Mouse (Mus musculus) fibroblast of lung, adult 2 months (primary cell): ENCODE results near the gene Kif24.

Source experiments
- DNase-seq: peaks from one replicate; pipeline ENCODE4 v3.0.0-alpha.2; 2011; ENCODE audit warnings: low read depth

Gene Kif24

DNA sequence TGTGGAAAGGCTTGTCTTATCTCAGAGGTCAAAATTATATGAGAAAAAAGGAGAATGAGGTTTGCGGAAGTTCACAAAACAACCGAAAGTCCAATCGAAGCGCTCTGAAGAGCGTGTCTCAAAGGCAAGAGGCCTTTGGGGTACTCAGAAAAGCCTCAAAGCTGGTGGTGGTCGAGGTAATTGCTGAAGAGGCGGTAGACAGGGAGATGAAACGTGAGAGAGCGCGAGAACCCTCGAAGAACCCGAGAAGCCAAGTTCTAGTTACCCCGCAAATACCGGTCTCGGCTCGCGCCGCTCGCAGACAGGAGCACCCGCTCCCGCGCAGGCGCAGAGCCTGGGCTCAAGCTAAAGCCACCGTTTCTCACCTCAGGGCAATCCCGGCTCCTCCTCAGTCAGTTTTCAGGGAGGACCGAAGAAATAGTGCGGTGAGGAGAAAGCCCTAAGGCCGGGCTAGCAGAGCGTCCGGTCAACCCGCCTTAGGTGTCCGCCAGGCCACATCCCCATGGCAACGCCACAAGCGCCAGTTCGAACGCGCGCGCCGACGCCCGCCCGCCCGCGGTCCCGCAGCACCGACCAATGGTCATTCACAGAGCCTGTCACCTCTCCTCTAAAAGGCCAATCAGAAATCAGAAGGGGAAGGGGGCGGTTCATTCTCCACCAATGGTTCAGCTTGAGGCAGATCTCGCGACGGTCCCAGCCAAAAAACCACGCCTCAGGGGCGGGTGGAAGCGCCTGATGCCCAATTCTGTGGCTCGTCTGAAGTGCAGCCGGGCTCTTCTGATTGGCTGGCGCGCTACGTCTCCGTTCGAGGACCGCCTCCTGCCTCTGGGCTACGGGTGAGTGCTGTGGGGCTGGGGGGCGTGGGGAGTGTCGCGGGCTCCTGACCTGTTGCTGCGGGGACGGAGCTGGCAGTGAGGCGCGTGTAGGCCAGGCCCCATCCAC is at the start of gene Kif24, which contains the start of gene Nudt2:
Gene Kif24 (minus strand): TSS at position 543 of the 942 bp plus-strand sequence.
Gene Nudt2 (plus strand): TSS at position 807 of the 942 bp plus-strand sequence.
- peak; percentile 99 for DNase-seq

DNA sequence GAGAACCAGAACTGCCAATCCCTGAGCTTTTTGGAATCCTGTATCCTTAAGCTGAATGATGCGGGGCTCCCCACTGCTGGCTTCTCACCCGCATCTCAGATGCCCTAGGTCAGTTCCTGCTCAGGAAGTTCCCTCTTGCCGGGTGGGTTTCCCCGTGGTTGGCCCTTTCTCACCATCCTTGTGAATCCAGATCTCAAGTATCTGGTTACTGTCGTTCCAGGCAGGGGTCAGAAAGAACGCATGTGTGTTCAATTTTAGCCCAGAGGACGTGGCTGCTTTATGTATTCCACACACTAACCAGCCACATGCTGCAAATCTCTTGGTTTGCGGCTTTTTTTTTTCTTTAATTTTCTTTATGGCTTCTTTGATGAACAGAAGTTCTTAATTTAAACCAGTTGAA is 49.0 kb upstream of the Kif24 start:
- DNase-seq = no peak

DNA sequence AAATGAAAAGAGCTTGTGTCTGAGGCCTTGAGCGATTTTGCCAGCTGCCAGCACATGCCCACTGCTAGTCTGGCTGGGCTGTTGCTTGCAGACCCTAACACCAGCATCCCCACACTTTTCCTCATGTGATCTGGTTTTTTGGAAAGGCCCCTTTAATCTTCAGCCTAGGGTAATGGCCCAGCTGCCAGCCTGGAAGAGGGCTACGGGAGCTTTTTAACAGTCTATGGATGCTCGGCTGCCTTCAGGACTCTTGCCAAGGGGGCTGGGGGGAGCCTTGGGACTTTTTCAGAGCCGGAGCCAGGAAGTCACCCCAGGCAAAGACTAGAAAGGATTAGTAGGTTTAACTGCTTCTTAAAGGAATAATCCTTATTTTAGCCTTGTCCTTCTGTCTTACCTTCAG is 48.6 kb upstream of the Kif24 start:
- DNase-seq = no peak

GRCm38 (mm10) chr4:41507998-41508397 is 43.3 kb upstream of the Kif24 start:
- no peak for DNase-seq

GRCm38 (mm10) chr4:41507326-41507924 is 42.7 kb upstream of the Kif24 start:
- no peak for DNase-seq

GRCm38 (mm10) chr4:41506906-41507305 is 42.2 kb upstream of the Kif24 start:
- peak; percentile 41 for DNase-seq

DNA sequence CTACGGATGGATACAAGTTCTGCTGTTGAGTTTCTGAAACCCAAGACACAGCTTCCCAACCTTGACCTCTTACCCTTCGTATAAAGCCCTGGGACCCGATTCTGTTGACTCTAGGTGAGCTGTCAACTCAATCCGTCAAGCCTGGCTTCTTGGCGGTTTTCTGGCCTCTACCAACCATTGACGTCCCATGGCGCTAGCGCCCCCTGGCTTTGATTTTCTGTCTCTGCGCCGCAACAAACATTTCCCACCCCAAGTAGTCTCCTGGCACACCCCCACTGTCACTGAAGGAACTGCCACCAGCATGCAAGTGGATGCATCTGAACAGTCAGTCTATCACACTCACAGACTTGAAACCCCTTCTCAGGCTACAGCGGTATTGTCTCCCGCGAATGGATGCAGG is 41.5 kb upstream of the Kif24 start:
- DNase-seq = no peak

- no peak for DNase-seq
Measured at GRCm38 (mm10) chr4:41505131-41505551, 40.5 kb upstream of the Kif24 start.

GRCm38 (mm10) chr4:41504325-41504724 is 39.6 kb upstream of the Kif24 start:
- no peak for DNase-seq

- peak; percentile 94 for DNase-seq
Measured at GRCm38 (mm10) chr4:41502986-41503412, 38.3 kb upstream of the Kif24 start, which contains the start of gene AI464131. AI464131 (minus strand) TSS chr4:41503076.

DNA sequence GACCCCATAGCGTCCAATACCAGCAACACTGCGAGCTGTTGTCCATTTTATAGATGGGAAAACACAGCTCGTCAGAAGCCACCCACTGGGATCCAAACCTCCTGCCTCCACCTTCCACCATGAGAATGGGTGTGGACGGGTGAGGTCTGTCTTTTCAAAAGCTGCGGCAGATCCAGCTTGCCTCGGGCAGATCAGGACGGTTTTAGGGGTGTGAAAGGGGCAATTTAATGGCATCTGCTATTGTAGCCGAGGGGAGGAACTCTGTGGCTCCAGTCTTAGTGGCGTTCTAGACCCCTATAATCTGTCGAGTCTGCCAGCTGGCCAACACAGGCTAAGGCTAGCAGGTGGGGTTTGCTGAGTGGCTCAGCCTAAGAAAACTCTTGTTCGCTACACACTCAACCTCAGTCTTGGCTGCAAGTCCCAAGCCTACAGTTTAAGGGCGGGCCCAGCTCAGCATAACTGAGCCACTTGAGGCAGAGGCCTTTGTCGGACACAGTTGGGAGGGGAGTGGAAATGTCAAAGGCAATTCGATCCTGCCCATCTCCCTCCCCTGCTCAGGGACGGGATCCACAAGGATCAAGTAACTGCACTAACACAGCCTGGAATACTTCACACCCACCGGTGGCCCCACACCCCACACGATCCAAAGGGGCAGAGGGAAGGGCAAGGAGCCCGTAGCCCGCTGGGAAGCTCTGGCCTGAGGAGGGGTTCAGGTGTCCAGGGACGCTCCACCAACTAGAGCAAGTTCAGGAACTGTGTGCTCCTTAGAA is 37.7 kb upstream of the Kif24 start:
- peak; percentile 54 for DNase-seq

- no peak for DNase-seq
Measured at GRCm38 (mm10) chr4:41500787-41501186, 36.1 kb upstream of the Kif24 start.

GRCm38 (mm10) chr4:41499619-41500018 is 34.9 kb upstream of the Kif24 start:
- no peak for DNase-seq

DNA sequence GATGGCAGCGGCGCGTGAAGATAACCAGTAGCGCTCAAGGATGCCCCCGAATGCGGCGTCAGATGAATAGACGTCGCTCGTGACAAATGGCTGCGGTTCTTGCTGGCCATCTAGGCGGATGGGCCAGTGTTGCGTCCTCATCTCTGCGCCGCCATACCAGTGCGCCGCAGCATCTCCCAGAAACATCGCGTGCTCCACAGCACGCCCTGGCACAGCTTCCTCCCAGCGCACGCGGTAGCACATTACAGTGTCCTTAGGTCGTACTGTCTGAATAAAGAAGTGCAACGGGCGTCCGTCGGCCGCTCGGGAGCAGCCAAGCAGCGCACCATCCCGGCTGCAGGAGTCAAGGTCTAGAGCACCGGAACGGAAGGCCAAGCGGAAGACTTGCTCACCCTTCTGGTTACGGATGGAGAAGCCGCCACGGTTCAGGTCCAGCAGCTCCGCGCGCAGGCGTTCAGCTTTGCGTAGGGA is 34.3 kb upstream of the Kif24 start:
- no peak for DNase-seq

DNA sequence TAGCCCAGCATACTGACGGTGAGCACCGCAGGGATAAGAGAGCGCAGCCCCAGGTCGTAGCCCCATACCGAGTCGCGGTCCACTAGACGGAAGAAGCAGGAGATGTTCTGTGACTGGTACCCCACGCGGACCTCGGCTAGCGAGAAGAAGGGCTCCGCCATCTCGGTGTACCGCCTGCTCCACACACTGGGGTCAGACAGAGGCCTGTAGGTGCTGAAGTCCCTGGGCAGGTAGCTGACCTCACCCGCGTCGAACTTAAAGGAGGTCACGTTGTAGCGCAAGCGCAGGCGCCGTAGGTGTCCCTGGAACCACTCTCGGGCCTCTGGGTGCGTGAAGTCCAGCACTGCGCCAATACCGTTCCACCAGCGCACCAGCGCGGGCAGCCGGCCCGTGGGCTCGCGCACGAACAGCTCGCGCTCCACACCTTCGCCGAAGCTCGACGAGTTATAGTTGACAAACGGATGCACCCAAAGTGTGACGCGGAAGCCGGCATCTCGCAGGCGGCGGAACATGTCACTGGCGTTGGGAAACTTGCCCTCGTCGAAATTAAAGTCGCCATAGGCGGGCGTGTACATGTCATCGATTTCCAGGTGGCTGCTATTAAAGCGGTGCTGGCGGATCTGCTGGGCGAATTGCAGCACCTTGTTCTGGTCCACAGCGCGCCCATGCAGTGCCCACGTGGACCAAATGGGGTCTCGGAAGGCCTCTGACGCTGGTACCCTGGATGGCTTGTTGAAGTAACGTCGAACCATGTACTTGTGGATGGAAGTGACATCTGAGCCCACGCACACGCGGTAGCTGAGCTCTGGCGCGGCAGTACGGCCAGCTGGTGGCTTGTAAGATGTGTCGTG is 33.5 kb upstream of the Kif24 start:
- no peak for DNase-seq

- no peak for DNase-seq
Measured at GRCm38 (mm10) chr4:41497579-41497978, 32.9 kb upstream of the Kif24 start.

- DNase-seq = no peak
Measured at GRCm38 (mm10) chr4:41497046-41497445, 32.4 kb upstream of the Kif24 start.

GRCm38 (mm10) chr4:41495850-41496249 is 31.2 kb upstream of the Kif24 start:
- no peak for DNase-seq

GRCm38 (mm10) chr4:41495076-41495475 is 30.4 kb upstream of the Kif24 start:
- DNase-seq = no peak

DNA sequence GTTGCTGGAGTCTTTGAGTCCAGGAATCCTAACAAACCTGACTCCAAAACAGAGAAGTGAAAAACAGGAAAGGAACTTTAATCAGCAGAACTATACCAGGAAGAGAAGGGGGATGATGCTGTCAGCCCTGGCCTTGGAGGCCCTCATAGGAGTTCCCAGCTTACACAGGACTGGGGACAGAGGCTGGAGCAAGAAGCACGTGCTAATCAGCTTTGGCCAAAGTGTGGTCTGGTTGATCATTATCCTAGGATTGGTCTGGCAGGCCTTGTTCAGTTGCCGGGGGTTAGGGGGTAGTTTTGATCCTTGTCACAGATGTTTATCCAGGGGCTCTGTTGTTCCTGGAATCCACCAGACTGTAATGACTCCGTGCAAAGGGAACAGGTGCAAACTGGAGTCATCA is 29.7 kb upstream of the Kif24 start:
- DNase-seq = no peak

- no peak for DNase-seq
Measured at GRCm38 (mm10) chr4:41493464-41494116, 28.9 kb upstream of the Kif24 start.
